Mouse (Mus musculus) limb, embryonic 10.5 days (tissue): ENCODE results near the gene Tbcel. TPM values are rescaled to one million over a fixed set of nuclear protein-coding genes. Genes with fewer than 3 reads are reported as not detected.

Experiments used
- DNase-seq: peaks from one replicate; pipeline ENCODE4 v3.0.0-alpha.2; 2017; ENCODE audit warnings: low spot score
- H3K27ac ChIP-seq: fragments of 300-500 bp; sonication (generic); 2 replicates; pipeline ENCODE4 v1.5.1; 2016; ENCODE audit warnings: mild to moderate bottlenecking
- H3K27me3 ChIP-seq: fragments of 300-500 bp; sonication (generic); 2 replicates; pipeline ENCODE4 v1.6.1; 2016; ENCODE audit warnings: low read depth, mild to moderate bottlenecking; ENCODE audit not compliant: poor library complexity, severe bottlenecking
- H3K36me3 ChIP-seq: fragments of 300-500 bp; sonication (generic); 2 replicates; pipeline ENCODE4 v1.6.1; 2016; ENCODE audit warnings: mild to moderate bottlenecking, moderate library complexity
- H3K4me1 ChIP-seq: fragments of 300-500 bp; sonication (generic); 2 replicates; pipeline ENCODE4 v1.6.1; 2016
- H3K4me3 ChIP-seq: fragments of 300-500 bp; sonication (generic); 2 replicates; pipeline ENCODE4 v1.5.1; 2016; ENCODE audit warnings: mild to moderate bottlenecking, moderate library complexity
- H3K9me3 ChIP-seq: fragments of 300-500 bp; sonication (generic); replicated peaks from 2 replicates; pipeline ENCODE4 v1.6.1; 2016; ENCODE audit warnings: mild to moderate bottlenecking
- WGBS: fragments of 180-500 bp; shearing (Covaris S2); methylation state at CpG from one replicate; pipeline ENCODE4 v1.1.7; 2016; 5-methylcytosine and 5-hydroxymethylcytosine counted together
- polyA plus RNA-seq: library from polyadenylated mRNA; unstranded; fragments of >200 nt; fragmentation: Nextera tagmentation; extraction: Ambion mirVana; gene quantifications from 2 replicates; pipeline ENCODE4 v1.2.1, GENCODE M21; 2016

Tbcel gene
- polyA plus RNA-seq, 1 experiment from 2014 or later = 4.0 TPM

GRCm38 (mm10) chr9:42508235-42508634 lies 626 bp upstream of the Tbcel start:
- H3K36me3 ChIP-seq = no peaks in the 10 kb centered on the region
- H3K27me3 ChIP-seq = no peaks in the 10 kb centered on the region
- DNase-seq = no peak
- peaks cover 13% of the 10 kb centered on the region for H3K4me1 ChIP-seq
- no peaks in the 10 kb centered on the region for H3K9me3 ChIP-seq
- no peak overlapping the region for H3K27ac ChIP-seq
- H3K4me3 ChIP-seq = no peak overlapping the region
- WGBS = 82% methylated on average over 7 of the region's 7 CpGs

GRCm38 (mm10) chr9:42507022-42507421 lies 587 bp downstream of the Tbcel start:
- WGBS = 63% methylated on average over 1 of the region's 1 CpGs
- DNase-seq = no peak
- no peak overlapping the region for H3K4me3 ChIP-seq
- H3K27me3 ChIP-seq = no peaks in the 10 kb centered on the region
- H3K27ac ChIP-seq = no peak overlapping the region
- no peaks in the 10 kb centered on the region for H3K9me3 ChIP-seq
- H3K36me3 ChIP-seq = no peaks in the 10 kb centered on the region
- H3K4me1 ChIP-seq = peaks cover 13% of the 10 kb centered on the region

DNA sequence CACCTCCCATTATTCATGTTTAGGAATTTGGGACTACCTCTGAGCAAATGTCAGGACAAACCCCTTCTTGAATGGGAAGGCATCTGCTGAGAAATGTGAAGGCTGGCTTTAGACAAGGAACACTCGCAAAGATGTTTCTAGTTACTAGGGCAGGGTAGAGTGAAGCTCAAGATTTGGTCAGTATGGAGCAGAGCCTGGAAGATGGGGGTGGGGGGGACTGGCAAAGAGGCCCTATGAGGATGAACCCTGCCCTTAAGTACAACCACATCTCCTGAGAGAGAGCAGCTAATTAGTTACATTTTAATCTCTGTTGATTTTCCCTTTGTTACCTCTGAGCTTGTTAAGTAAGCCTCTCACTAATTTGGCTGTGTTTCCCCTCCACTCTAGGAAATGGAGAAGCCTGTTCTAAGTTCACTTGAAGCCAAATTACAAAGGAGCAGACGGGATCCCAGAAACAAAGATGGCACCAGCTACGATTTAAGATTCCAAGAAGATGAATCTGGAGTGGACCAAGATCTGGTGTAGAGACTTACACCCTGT lies 2.6 kb downstream of the Tbcel start:
- H3K27me3 ChIP-seq = no peaks in the 10 kb centered on the region
- H3K4me3 ChIP-seq = no peak overlapping the region
- H3K36me3 ChIP-seq = no peaks in the 10 kb centered on the region
- H3K4me1 ChIP-seq = peaks cover 13% of the 10 kb centered on the region
- WGBS = 87% methylated on average over 3 of the region's 3 CpGs
- no peak for DNase-seq
- H3K27ac ChIP-seq = no peak overlapping the region
- H3K9me3 ChIP-seq = no peaks in the 10 kb centered on the region

DNA sequence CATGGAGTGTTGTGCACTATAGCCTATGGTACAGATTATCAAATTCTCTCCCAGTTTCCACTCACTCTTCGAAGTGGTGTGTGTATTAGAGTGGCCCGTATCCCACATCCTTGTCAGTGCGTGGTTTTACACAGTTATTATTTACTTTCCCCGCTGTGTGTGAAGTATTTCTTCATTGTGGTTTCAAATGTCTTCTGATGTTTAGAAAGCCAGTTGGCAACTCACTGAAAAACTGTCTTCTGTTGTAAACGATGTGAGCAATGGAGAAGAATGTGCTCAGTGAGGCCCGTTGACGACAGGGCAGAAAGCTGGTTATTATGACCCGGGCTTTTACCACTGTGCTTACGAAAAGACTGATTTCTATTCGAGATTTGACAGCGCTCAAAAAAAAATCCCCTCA lies 3.0 kb downstream of the Tbcel start:
- DNase-seq = no peak
- H3K27ac ChIP-seq = no peak overlapping the region
- WGBS = 85% methylated on average over 11 of the region's 11 CpGs

GRCm38 (mm10) chr9:42503709-42504108 lies 3.9 kb downstream of the Tbcel start:
- H3K4me3 ChIP-seq = no peak overlapping the region
- no peaks in the 10 kb centered on the region for H3K36me3 ChIP-seq
- WGBS = 76% methylated on average over 4 of the region's 4 CpGs
- H3K9me3 ChIP-seq = no peaks in the 10 kb centered on the region
- H3K27ac ChIP-seq = no peak overlapping the region
- DNase-seq = no peak
- H3K4me1 ChIP-seq = peaks cover 13% of the 10 kb centered on the region
- no peaks in the 10 kb centered on the region for H3K27me3 ChIP-seq

More for the DNA sequence above, 3.0 kb downstream of the Tbcel start:
- no peak overlapping the region for H3K4me3 ChIP-seq
- no peaks in the 10 kb centered on the region for H3K36me3 ChIP-seq
- no peaks in the 10 kb centered on the region for H3K9me3 ChIP-seq
- peaks cover 13% of the 10 kb centered on the region for H3K4me1 ChIP-seq
- no peaks in the 10 kb centered on the region for H3K27me3 ChIP-seq

- Histone ChIP-seq H3K27me3 (no peaks in the 10 kb centered on the region), H3K9me3 (no peaks in the 10 kb centered on the region), H3K4me3 (no peak overlapping the region), H3K27ac (no peak overlapping the region), H3K36me3 (no peaks in the 10 kb centered on the region), H3K4me1 (no peaks in the 10 kb centered on the region)
- 71% methylated on average over 2 of the region's 2 CpGs for WGBS
- no peak for DNase-seq
Observed at GRCm38 (mm10) chr9:42496296-42496695, 11.3 kb downstream of the Tbcel start.

GRCm38 (mm10) chr9:42491780-42492179 lies 15.8 kb downstream of the Tbcel start:
- no peak for DNase-seq
- H3K27me3 ChIP-seq = no peaks in the 10 kb centered on the region
- H3K4me1 ChIP-seq = no peaks in the 10 kb centered on the region
- 90% methylated on average over 9 of the region's 9 CpGs for WGBS
- H3K36me3 ChIP-seq = no peaks in the 10 kb centered on the region
- H3K4me3 ChIP-seq = no peak overlapping the region
- no peak overlapping the region for H3K27ac ChIP-seq
- no peaks in the 10 kb centered on the region for H3K9me3 ChIP-seq

DNA sequence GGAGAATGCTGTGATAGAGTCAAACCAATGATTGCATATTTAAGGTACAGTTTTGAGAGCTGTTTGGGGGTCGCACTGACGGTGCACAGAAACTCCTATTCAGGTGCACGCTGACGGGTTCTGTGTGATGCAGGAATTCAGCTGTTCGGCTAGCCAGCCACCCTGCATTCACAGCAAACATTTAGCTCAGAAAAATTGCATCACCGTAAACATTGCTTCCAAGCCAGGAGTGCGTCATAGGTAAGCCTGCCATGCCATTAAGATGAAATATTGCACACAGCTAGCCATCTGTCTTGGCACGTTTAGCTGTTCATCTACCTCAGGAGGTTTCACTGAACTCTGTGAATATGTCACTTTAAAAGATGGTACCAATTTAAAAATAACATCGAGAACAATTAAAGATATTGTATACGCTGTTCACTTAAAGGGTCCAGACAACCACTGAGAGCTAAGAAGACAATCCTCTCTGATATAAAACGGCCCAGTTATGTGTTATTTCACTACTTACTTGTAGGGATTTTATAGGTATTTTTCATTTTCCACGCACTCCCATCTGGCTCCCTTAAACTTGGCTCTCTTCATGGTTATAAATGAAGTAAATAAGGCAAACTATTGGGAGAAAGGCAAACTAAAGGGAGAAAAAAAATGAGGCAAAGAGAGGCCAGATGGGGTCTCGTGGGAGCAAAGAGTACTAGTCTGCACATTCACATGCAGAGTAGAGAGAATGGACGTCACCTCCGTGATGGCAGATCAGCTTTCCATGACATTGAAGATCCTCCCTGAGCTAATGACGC lies 16.8 kb downstream of the Tbcel start:
- no peaks in the 10 kb centered on the region for H3K9me3 ChIP-seq
- H3K36me3 ChIP-seq = no peaks in the 10 kb centered on the region
- no peaks in the 10 kb centered on the region for H3K4me1 ChIP-seq
- no peaks in the 10 kb centered on the region for H3K27me3 ChIP-seq
- H3K27ac ChIP-seq = no peak overlapping the region
- no peak for DNase-seq
- 85% methylated on average over 16 of the region's 16 CpGs for WGBS
- no peak overlapping the region for H3K4me3 ChIP-seq

GRCm38 (mm10) chr9:42488071-42488470 lies 19.5 kb downstream of the Tbcel start:
- Histone ChIP-seq H3K27ac (no peak overlapping the region), H3K27me3 (no peaks in the 10 kb centered on the region), H3K4me3 (no peak overlapping the region), H3K4me1 (peaks cover 5% of the 10 kb centered on the region), H3K9me3 (no peaks in the 10 kb centered on the region), H3K36me3 (no peaks in the 10 kb centered on the region)
- 94% methylated on average over 1 of the region's 1 CpGs for WGBS
- no peak for DNase-seq

GRCm38 (mm10) chr9:42486913-42487312 lies 20.7 kb downstream of the Tbcel start:
- Histone ChIP-seq H3K4me1 (peaks cover 5% of the 10 kb centered on the region), H3K27ac (no peak overlapping the region), H3K9me3 (no peaks in the 10 kb centered on the region), H3K36me3 (no peaks in the 10 kb centered on the region), H3K27me3 (no peaks in the 10 kb centered on the region), H3K4me3 (no peak overlapping the region)
- WGBS = 84% methylated on average over 4 of the region's 4 CpGs
- no peak for DNase-seq

DNA sequence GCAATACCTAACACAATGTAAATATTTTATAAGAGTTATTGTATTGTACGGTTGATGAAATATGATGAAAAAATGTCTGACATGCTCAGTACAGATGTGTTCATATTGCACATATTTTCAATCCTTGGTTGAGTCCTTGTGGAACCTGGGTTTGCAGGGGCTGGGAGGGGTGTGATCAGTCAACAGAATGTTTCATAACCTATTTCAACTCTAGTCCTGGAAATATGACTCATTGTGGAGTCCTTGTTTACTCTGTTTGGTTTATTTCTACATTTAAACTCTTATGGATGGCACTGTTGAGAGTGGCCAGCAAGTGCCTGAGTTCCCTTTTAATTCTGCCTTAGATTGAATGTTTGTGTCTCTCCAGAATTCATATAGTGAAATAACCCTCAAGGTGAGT lies 22.9 kb downstream of the Tbcel start:
- 96% methylated on average over 1 of the region's 1 CpGs for WGBS
- H3K9me3 ChIP-seq = no peaks in the 10 kb centered on the region
- no peak for DNase-seq
- H3K27ac ChIP-seq = no peak overlapping the region
- H3K4me1 ChIP-seq = peaks cover 5% of the 10 kb centered on the region
- H3K36me3 ChIP-seq = no peaks in the 10 kb centered on the region
- no peaks in the 10 kb centered on the region for H3K27me3 ChIP-seq
- no peak overlapping the region for H3K4me3 ChIP-seq

DNA sequence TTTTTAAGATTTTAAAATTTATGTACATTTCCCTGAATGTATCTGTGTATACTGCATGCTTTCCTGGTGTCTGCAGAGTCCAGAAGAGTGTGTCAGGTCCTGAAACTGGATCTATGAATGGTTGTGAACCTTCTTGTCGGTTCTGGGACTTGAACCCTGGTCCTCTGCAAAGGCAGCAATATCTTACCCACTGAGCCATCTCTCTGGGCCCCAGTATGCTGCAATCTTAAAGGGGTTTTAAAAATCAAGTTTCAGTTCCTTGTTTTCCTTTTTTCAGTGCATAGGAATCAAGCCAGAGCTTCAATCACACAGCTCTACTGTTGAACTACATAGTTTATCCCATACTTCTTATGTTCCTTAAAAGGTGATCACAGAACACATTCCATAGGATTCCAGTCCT lies 24.7 kb downstream of the Tbcel start:
- Histone ChIP-seq H3K36me3 (no peaks in the 10 kb centered on the region), H3K9me3 (no peaks in the 10 kb centered on the region), H3K4me1 (peaks cover 5% of the 10 kb centered on the region), H3K27ac (no peak overlapping the region), H3K4me3 (no peak overlapping the region), H3K27me3 (no peaks in the 10 kb centered on the region)
- DNase-seq = no peak
- 88% methylated on average over 1 of the region's 1 CpGs for WGBS

- Histone ChIP-seq H3K27ac (no peak overlapping the region), H3K4me3 (no peak overlapping the region), H3K4me1 (peaks cover 4% of the 10 kb centered on the region), H3K9me3 (no peaks in the 10 kb centered on the region), H3K36me3 (no peaks in the 10 kb centered on the region), H3K27me3 (no peaks in the 10 kb centered on the region)
- no peak for DNase-seq
- whole genome bisulfite sequencing = 90% methylated on average over 4 of the region's 4 CpGs
Observed at GRCm38 (mm10) chr9:42476166-42476565, 31.4 kb downstream of the Tbcel start.
